Mouse (Mus musculus) megakaryocyte, embryonic 14.5 days (primary cell): ENCODE data around the gene Gm38392.

Source experiments
- FLI1 ChIP-seq: IDR thresholded peaks from 2 replicates; pipeline ENCODE4 v1.6.1; 2012; ENCODE audit warnings: low read length, inconsistent platforms, mixed read lengths
- GATA1 ChIP-seq: IDR thresholded peaks from 3 replicates; pipeline ENCODE4 v1.6.1; 2012; ENCODE audit warnings: mixed read lengths, low read length, inconsistent platforms, borderline replicate concordance

GRCm38 (mm10) chr3:88335436-88336053 is 48.5 kb upstream of the Gm38392 start:
- no peak for TF ChIP-seq GATA1
- no peak for TF ChIP-seq FLI1
